Mouse (Mus musculus) kidney, postnatal 36 days (tissue): ENCODE measurements around the gene Shisa4.
A peak's percentile ranks its signal among the peaks of the same experiment; 100 is the strongest.

Experiments used
- DNase-seq, 2 experiments: peaks; one replicate each; pipeline ENCODE4 v3.0.0; 2021 to 2022; ENCODE audit warnings: mixed read lengths in 2 of 2

Shisa4 gene

DNA sequence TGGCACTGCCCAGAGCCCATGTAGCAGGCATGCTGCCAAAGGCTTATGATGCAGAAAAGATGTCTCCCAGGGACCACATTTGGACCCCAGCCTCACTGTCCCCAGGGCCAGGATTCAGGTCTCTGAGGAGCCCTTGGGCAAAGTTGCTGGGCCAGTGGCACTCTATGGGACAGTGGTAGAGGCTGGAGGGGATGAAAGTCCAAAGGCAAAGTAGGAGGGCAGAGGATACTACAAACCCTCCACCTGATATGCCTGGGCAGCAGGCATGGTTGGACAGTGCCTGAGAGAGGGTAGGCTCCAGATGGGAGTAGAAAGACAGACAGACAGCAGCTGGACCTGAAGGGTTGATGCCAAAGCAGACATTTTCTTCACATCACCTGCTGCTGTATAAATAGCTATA, 8.7 kb downstream of the Shisa4 start:
- DNase-seq, result peak in 1 of 2 experiments; percentile 37

DNA sequence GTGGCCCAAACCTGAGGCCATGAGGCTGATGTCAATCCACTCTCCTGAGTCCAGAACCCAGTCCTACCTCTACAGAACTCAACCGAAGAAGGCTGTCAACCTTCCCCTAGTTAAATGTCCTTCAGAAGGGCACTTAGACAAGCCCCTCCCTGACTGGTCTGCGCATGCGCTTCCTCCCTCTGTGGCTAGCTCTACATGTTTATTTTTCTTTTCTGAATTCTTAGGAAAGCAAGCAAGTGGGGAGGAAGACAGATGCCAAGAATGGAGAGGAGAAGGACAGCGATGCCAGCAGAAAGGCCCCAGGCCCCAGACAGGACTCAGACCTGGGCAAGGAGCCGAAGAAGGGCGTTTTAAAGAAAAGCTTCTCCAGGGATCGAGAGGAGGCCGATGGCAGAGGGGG, 11.6 kb downstream of the Shisa4 start:
- no peak for DNase-seq

DNA sequence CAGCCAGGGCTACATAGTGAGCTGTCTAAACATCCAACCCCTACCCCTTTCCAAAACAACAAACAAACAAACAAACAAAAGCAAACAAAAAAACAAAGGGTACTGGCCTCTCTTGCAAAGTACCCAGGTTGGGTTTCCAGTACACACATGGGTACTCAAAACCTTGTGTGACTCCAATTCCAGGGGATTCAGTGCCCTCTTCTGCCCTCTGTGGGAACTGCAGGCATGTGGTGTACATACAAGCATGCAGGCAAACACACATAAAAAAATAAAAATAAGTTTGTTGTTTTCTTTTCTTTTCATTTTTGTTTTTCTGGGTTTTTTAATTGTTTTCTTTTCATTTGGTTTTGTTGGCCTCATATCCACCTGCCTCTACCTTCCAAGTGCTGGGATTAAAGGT, 12.9 kb downstream of the Shisa4 start:
- no peak for DNase-seq

DNA sequence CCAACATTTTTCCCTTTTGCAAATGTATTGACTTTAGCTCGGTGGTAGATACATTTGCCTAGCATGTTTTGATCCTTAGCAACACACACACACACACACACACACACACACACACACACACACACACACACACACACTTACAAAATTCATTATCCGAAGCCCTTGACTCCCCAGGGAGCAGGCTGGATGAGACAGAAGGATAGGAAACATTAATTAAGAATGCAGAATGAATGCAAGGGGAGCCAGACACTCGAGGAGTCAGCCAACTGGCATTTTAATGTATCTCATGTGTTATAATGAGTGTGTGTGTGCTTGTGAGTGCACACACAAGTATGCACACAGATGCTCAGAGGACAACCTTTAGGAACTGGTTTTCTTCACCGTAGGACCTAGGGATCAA, 13.5 kb downstream of the Shisa4 start:
- no peak for DNase-seq

DNA sequence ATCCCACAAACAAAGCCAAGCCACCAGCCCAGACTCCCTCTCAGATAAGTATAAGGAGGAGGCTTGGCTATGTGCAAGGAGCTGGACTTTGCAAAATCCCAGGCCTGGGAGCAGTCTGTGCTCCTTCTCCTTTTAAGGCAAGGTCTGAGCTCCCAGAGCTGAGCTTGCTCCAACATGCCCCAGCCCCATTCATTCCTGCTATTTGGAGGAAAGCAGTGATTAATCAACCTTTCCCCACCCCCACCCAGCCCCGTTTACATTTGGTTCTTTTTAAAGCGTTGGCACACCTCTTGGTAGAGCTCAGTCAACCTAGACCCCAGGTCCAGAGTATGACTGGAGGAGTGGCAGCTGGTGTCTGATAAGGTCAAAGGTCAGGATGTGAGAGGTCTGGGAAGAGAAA, 16.0 kb downstream of the Shisa4 start:
- DNase-seq, result no peak

DNA sequence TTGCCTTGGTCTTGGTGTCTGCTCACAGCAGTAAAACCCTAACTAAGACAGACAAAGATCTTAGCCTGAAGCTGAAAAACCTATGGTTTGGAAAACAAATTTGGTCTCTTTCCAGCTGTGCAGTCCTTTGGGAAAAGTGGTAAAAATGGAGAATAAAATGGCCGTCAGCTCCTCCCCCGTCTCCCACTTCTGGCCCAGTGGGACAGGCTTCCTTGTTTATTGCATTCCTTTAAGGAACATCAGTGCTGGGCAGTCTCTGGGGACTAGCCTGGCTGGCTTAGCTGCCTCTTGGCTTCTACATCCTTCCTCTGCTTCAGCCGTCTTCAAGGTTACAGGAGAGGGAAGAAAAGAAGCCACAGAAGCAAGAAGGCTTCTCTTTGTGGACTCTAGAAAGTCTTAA, 23.1 kb downstream of the Shisa4 start:
- DNase-seq, result peak; percentile 55 to 58

DNA sequence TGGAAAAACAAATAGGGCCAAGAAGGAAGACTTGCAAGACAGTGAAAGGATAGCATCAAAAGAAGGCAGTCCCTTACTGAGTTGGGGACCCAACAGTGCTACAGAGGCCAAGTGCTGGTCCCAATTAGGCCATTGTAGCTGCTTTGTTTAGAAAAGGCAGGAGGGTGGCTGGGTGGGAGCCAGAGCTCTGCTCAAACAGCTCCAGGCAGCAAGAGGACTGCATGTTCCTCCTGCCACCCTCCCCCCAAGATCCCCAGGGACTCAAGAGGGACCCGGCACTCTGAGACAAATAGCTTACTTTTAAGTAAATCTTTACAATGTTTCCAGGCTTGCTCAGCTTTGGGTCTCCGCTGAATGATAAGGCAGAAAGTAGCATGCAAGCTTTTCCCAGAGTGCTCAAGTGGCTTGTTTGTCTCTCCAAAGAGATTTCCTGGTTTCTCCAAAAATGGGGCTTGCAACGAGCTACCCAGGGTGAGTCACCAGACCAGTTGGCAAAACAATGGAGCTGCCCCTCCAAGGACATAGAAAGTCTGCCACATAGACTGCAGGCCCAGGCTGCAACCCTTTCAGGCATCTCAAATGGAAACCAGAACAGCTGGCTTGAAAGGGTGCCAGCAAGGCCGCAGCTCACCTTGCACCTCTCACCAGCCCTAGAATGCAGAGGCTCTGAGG, 27.4 kb downstream of the Shisa4 start:
- DNase-seq, result peak; percentile 21 to 65

DNA sequence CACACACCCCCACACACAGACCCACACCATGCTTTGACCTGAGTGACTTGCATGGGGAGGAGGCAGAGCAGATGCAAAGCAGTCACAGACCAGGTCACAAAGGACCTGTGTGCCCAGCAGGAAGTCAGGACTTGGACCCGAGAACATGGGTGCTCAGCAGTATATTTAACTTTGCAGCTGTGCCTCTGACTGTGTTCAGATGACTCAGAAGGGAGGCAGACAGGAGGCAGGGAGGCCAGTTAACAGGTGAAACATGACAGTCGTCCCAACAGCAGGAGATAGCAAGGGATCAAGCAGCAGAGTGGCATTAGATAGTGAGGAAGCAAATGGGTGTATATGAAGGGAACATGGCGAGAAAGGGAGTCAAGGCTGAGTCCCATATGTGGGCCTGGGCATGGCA, 28.1 kb downstream of the Shisa4 start:
- no peak for DNase-seq

DNA sequence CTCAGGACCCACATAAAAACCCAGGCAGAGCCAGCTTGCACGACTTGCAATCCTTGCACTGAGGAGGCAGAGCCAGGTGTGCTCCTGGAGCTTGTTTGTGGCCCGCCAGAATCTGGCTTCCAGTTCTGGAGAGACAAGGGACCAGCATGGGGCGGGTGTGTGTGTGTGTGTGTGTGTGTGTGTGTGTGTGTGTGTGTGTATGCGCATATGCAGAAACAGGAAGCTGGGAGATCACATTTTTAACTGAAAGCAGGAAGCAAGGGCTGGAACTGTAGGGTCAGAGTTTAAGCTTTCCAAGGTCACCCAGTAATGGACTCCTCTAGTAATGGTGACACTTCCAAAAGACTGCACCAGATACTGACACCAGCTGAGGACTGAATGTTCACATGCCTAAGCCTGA, 31.0 kb downstream of the Shisa4 start:
- DNase-seq, result peak in 1 of 2 experiments; percentile 19

DNA sequence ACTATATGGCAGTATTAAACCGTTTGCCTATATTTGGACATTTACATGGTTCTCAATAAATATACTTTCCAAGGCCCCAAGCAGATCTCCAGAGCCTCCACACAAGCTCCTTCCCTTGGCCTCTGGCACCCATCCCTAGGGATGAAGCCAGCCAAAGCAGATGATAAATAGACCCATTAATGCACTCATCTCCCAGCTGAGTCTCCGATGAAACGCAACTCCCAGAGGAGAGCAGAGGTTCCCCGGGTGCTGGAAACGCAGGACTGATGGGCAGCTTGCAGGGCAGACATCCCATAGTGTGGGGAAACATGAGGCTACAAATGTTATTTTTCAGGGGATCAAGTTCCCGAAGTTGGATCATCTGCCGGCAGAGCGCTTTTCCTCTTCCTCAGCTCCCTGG, 33.1 kb downstream of the Shisa4 start:
- DNase-seq, result peak in 1 of 2 experiments; percentile 31

DNA sequence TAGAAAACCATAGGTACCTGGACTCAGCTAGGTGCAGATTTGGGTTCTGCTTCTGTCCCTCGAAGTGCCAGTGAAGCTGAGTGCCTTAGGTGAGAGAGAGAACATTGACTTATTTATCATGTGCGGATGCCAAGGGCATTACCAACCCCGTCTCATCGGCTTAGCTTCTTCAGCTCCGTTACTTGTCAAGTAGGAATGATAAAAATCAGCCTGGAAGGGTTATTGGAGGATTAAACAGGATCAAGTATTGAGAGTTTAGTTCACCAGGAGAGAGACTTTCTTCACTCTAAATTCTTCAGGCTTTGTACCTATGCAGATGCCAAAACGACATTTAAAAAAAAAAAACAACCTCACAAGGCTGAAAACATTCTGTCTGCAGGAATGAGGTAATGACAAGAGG, 44.5 kb downstream of the Shisa4 start:
- DNase-seq, result no peak

DNA sequence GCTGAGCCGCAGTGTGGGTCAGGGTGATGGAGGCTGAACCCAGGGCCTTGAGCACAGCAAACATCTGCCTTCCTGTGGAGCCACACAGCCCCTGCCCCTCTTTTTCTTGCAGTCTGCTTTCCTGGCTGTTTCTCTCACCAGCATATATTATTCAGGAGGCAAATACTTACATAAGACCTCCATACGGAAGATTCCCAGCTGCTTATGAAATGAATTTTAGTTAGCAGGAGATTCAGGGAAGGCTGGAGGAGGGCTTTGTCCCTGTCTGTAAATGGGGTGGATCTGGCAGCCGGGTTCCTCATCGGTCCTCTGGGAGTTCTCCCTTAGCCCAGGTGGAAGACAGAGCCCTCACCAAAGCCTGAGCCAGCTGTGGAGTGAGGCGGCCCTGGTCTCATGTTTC, 46.7 kb downstream of the Shisa4 start:
- DNase-seq, result no peak

DNA sequence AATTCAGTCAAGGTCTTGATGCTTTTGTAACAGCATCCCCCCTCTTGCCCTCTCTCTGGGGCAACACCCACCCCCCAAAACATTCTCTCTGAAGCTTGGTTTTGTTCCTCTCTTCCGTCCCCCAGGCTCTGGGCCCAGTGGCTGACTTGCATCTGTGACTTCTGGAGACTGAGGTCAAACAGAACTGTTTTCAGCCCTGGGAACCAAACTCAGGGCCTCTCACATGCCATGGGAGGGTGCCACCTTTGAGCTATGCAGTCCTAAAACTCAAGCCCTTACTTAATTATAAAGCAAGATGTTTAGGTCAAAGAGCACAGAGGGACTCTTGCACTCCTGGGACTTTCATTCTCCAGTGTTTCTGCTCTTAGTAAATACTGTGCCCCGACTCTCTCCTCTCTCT, 49.1 kb downstream of the Shisa4 start:
- no peak for DNase-seq

DNA sequence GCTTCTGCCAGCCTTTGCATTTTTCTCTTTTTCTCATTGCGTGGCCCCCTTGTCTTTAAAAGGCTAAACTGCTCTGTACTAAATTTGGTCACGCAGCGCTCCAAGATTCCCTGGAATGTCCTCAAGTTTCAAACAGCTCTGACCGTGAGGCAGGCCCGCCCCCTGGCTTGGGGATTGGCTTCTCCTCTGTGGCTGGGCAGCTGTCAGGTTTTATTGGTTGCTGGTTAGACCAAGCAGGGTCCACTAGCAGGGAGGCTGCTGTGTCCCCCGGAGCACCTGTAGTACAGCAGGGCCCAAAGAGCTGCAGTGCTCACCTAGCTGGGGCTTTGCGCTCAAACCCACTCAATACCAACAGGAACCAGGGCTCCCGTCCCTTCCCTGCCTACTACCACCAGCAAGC, 50.5 kb downstream of the Shisa4 start, which contains the start of gene Lmod1:
Lmod1 (plus strand) TSS at position 237 of the 400 bp plus-strand sequence.
- peak; percentile 79 to 82 for DNase-seq

DNA sequence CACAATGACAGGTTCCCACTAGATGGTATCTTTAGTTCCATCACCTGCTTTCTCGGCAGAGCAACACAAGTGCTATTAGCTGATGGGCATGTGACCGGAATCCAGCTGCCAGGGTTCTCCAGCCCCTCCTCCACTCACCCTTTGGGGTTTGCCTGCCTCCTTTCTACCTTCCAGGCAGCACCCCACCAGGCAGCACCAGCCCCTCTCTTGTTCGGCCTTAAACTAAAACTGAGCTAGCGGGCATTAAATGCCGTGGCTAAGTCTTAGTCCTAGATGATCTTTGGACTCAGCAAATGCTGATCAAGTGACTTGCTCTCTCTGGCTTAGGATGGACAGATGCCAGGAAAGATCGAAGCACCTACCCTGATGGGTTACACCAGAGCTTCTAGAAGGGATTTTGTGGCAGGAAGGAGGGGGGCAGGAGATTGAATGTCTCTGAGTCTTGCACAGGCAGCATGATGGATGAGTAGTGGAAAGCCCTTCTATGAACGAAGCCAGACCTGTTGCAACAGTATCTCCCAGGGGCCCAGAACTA, 51.6 kb downstream of the Shisa4 start:
- peak; percentile 60 to 82 for DNase-seq
